Mouse (Mus musculus): Measurements from ENCODE around the gene Camk2n2. TPM values are rescaled to one million over a fixed set of nuclear protein-coding genes. Genes with fewer than 3 reads are reported as not detected.
A peak's percentile ranks its signal among the peaks of the same experiment; 100 is the strongest.

Camk2n2 gene
- polyA plus RNA-seq, 1 experiment from 2014 or later, result 44.2 TPM

DNA sequence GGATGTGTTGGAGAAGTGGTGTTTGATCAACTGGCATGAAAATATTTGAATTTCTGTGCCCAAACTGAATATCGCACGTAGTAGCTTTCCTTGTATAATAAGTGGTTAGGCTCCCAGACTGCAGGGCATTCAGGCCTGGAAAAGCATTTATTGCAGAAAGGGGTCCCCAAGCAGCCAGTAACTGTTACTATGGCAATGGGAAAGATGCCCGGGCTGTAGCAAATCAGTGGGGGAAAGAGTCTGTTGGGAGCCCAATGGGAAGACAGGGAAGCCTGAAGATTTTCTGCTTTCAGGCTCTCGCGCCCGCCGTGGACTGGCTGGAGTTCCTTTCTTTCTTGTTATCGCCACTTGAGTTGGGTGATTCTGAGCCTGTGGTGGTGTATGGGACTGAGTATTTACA, 17.3 kb upstream of the Camk2n2 start:
- 45% methylated on average over 8 of the region's 8 CpGs for WGBS
- peak; percentile 68; the same call in 1 of the 2 replicates for ATAC-seq
- Histone ChIP-seq H3K9ac (ENCODE audit: low read depth, low read length) (no peak overlapping the region), H3K27me3 (replicated peaks; ENCODE audit: control insufficient read depth, insufficient read depth, low read length) (no peaks in the 10 kb centered on the region), H3K4me3 (ENCODE audit: low read length) (no peak overlapping the region), H3K27ac (ENCODE audit: low read depth, low read length) (peak overlapping the region; percentile 59), H3K9me3 (ENCODE audit: control insufficient read depth, low read length) (no peaks in the 10 kb centered on the region), H3K36me3 (ENCODE audit: control insufficient read depth, insufficient read depth, low read length) (no peaks in the 10 kb centered on the region), H3K4me2 (ENCODE audit: low read length) (peak overlapping the region; percentile 18), H3K4me1 (ENCODE audit: control insufficient read depth, insufficient read depth, low read depth, low read length) (no peaks in the 10 kb centered on the region; the same call in 1 of the 2 replicates)

DNA sequence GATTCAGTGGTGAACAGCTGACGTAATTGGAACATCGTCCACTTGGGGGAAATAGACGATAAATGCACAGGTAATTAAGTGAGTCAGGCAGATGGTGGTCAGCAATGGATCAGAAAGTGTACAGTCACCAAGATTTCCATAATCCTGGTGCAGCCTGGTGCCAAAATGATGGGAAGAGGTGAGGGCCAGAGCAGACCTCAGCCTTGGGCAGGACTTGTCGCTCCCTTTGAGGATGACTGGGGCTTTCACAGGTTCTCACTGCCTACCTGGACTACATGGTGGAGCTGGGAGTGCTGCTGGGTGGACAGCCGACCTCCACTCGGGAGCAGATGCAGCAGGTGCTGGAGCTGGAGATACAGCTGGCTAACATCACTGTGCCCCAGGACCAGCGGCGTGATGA, 16.3 kb upstream of the Camk2n2 start:
- peaks cover 1% of the 10 kb centered on the region; the same call in 1 of the 2 replicates for H3K36me3 ChIP-seq (ENCODE audit: control insufficient read depth, insufficient read depth, low read length)
- no peak overlapping the region for H3K4me2 ChIP-seq (ENCODE audit: low read length)
- H3K9ac ChIP-seq (ENCODE audit: low read depth, low read length), result no peak overlapping the region
- no peaks in the 10 kb centered on the region for H3K27me3 ChIP-seq (replicated peaks; ENCODE audit: control insufficient read depth, insufficient read depth, low read length)
- no peak overlapping the region for H3K27ac ChIP-seq (ENCODE audit: low read depth, low read length)
- H3K9me3 ChIP-seq (ENCODE audit: control insufficient read depth, low read length), result no peaks in the 10 kb centered on the region
- WGBS, result 75% methylated on average over 8 of the region's 8 CpGs
- no peaks in the 10 kb centered on the region; the same call in 1 of the 2 replicates for H3K4me1 ChIP-seq (ENCODE audit: control insufficient read depth, insufficient read depth, low read depth, low read length)
- ATAC-seq, result no peak
- H3K4me3 ChIP-seq (ENCODE audit: low read length), result no peak overlapping the region

DNA sequence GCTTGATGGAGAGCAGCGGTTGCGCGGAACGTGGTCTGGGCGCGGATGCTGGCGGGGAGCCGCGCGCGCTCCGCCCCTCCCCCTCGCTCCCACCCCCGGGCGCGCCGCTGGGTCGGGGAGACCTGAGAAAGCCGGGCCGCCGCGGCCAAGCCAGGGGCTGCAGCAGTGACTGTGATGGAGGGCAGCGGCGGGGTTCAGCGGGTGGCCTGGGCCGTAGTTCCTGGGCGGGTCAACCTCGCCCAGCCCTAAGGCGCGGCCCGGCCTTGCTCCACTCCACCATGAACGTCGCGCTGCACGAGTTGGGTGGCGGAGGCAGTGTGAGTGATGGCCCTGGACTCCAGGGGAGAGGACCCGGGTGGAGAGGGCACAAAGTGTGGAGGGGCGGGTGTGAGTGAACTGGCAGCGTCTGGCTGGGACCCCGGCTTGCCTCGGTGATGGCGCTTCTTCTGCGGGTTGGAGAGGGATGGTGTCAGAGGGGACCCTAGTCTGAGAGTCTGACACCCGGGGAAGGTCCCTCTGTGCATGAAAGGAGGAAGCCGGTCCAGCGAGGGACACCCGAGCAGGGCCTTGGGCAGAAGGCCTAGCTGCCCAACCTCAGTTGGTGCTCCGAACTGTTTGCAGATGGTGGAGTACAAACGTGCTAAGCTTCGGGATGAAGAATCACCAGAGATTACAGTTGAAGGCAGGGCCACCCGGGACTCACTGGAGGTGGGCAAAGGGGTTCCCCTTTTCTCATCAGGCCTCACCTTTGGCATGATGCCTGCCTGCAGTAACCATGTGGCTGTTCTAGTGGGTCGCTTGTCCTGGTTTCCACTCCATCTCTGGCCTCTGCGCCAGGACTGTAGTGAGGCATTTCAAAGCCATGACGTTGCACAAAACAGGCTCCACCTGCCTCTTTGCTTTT, 8.9 kb upstream of the Camk2n2 start, which contains the start of gene Ece2:
Gene Ece2 (plus strand): TSS at position 98 of the 904 bp plus-strand sequence.
- H3K27me3 ChIP-seq (replicated peaks; ENCODE audit: control insufficient read depth, insufficient read depth, low read length), result no peaks in the 10 kb centered on the region
- 5% methylated on average over 53 of the region's 54 CpGs for WGBS
- peak within 1 kb of the TSS; percentile 87 for H3K9ac ChIP-seq (ENCODE audit: low read depth, low read length)
- H3K27ac ChIP-seq (ENCODE audit: low read depth, low read length), result peak within 1 kb of the TSS; percentile 76
- peak within 1 kb of the TSS; percentile 68 for H3K4me3 ChIP-seq (ENCODE audit: low read length)
- peak within 1 kb of the TSS; percentile 92 for H3K4me2 ChIP-seq (ENCODE audit: low read length)
- H3K4me1 ChIP-seq (ENCODE audit: control insufficient read depth, insufficient read depth, low read depth, low read length), result peaks cover 14% of the 10 kb centered on the region
- H3K9me3 ChIP-seq (ENCODE audit: control insufficient read depth, low read length), result no peaks in the 10 kb centered on the region
- ATAC-seq, result peak; percentile 65
- peaks cover 3% of the 10 kb centered on the region; the same call in 1 of the 2 replicates for H3K36me3 ChIP-seq (ENCODE audit: control insufficient read depth, insufficient read depth, low read length)

DNA sequence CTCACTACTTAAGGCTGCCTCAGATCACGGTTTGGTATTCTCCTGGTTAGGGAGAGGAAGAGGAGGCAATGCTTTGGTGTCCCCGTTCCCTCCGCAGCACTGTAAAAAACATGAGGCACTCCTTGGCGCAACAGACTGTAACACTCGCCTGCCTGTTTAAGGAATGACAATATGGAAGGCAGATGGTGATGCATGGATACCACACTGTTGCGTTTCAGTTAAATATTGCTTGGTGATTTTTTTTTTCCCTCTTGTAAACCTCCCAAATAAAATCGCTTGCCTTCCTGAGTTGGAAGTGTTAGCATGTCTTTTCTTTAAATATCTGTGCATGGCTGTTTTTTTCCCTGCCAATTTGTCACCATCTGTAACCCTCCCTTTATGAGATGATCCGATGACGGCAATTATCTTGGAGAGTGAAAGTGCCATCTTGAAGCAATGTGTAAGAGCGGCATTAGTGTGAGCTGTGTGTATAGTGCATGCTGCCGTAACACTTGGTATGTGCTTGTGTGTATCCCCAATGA, 7.8 kb upstream of the Camk2n2 start:
- H3K4me1 ChIP-seq (ENCODE audit: control insufficient read depth, insufficient read depth, low read depth, low read length), result peaks cover 14% of the 10 kb centered on the region
- H3K9ac ChIP-seq (ENCODE audit: low read depth, low read length), result peak overlapping the region; percentile 87; the same call in 1 of the 2 replicates
- peak overlapping the region; percentile 92 for H3K4me2 ChIP-seq (ENCODE audit: low read length)
- ATAC-seq, result 0 out of 2 replicates have a peak, but pooled peaks have one; percentile 25
- 43% methylated on average over 11 of the region's 11 CpGs for WGBS
- H3K4me3 ChIP-seq (ENCODE audit: low read length), result peak overlapping the region; percentile 68
- no peak overlapping the region for H3K27ac ChIP-seq (ENCODE audit: low read depth, low read length)
- no peaks in the 10 kb centered on the region for H3K9me3 ChIP-seq (ENCODE audit: control insufficient read depth, low read length)
- no peaks in the 10 kb centered on the region for H3K27me3 ChIP-seq (replicated peaks; ENCODE audit: control insufficient read depth, insufficient read depth, low read length)
- H3K36me3 ChIP-seq (ENCODE audit: control insufficient read depth, insufficient read depth, low read length), result peaks cover 3% of the 10 kb centered on the region; the same call in 1 of the 2 replicates

DNA sequence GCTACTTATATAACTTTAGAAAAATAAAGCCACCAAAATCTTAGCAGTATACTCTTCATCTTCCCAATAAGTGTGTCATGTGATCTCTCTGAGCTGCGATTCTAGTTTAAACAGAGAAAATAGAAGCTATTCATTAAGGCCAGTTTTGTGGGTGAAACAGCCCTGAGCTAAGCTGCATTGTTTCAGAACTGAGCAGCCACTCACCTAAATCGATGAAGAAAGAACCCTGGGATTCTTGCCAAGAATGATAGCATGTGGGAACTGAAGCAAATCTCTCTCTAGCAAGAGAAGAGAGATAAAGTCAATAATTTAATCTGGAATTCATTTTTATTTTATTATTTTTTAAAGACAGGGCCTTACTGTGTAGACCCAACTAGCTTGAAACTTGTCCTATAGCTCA, 2.1 kb upstream of the Camk2n2 start:
- Histone ChIP-seq H3K9me3 (ENCODE audit: control insufficient read depth, low read length) (no peaks in the 10 kb centered on the region), H3K4me1 (ENCODE audit: control insufficient read depth, insufficient read depth, low read depth, low read length) (peaks cover 16% of the 10 kb centered on the region), H3K27me3 (replicated peaks; ENCODE audit: control insufficient read depth, insufficient read depth, low read length) (no peaks in the 10 kb centered on the region), H3K27ac (ENCODE audit: low read depth, low read length) (no peak overlapping the region), H3K4me2 (ENCODE audit: low read length) (no peak overlapping the region; the same call in 1 of the 2 replicates), H3K4me3 (ENCODE audit: low read length) (no peak overlapping the region), H3K9ac (ENCODE audit: low read depth, low read length) (no peak overlapping the region), H3K36me3 (ENCODE audit: control insufficient read depth, insufficient read depth, low read length) (no peaks in the 10 kb centered on the region)
- no peak for ATAC-seq
- 33% methylated on average over 2 of the region's 2 CpGs for whole genome bisulfite sequencing

DNA sequence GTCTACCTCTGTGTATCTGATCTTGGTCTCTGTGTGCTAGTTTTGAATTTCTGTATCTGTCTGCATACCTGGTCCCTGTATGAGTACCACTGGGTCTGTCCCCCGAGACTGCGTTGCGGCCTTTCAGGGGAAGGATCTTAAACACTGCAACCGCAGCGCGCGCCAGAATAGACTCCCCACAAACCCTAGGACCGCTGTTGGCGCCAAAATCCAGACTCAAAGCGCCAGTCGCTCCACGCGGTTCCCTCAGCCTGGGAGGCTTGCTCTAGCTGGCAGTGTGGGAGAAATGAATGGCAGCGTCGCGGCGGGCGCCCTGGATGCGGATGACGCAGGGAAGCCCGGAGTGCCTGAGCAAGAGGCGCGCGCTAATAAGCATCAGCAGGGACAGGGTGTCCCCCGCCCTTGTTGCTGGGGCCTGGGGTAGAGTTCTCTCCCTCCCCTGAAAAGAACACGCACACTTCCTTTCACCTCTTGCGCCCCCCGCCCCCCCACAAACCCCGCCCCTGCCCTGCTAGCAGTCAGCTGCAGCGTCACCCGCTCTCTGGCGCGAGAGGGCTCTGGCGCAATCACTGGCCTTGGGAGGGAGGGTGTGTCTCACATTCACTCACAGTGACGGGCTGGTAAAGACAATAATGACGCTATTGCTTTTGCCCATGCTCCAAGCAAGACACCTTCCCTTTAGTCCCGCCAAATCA, 1.1 kb upstream of the Camk2n2 start:
- no peaks in the 10 kb centered on the region for H3K36me3 ChIP-seq (ENCODE audit: control insufficient read depth, insufficient read depth, low read length)
- H3K9ac ChIP-seq (ENCODE audit: low read depth, low read length), result peak overlapping the region; percentile 81
- no peaks in the 10 kb centered on the region for H3K9me3 ChIP-seq (ENCODE audit: control insufficient read depth, low read length)
- H3K27ac ChIP-seq (ENCODE audit: low read depth, low read length), result peak overlapping the region; percentile 97
- peak; percentile 72 for ATAC-seq
- H3K4me3 ChIP-seq (ENCODE audit: low read length), result peak overlapping the region; percentile 91
- H3K4me1 ChIP-seq (ENCODE audit: control insufficient read depth, insufficient read depth, low read depth, low read length), result peaks cover 16% of the 10 kb centered on the region
- no peaks in the 10 kb centered on the region for H3K27me3 ChIP-seq (replicated peaks; ENCODE audit: control insufficient read depth, insufficient read depth, low read length)
- H3K4me2 ChIP-seq (ENCODE audit: low read length), result peak overlapping the region; percentile 72
- WGBS, result 1% methylated on average over 32 of the region's 37 CpGs

DNA sequence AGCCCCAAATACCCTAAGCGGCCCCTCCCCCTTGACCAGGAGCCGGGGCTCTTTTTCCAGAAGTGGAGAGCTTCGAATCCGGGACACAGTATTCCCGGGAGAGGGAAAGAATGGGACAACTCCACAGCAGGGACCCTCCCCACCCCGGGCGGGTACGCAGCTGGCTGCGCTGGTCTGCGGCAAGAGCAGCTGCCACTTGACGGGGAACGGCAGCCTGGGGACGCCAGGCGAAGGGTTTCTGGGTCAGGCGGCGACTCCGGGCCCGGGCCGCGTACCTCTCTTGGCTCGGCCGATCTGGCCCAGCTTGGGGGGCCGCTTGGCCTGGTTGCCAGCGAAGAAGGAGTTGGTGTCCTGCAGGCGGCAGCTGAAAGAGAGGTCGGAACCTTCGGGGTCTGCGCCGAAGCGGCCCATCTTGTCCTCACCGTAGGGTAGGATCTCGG, 316 bp downstream of the Camk2n2 start:
- Histone ChIP-seq H3K36me3 (ENCODE audit: control insufficient read depth, insufficient read depth, low read length) (no peaks in the 10 kb centered on the region), H3K4me3 (ENCODE audit: low read length) (peak overlapping the region; percentile 91), H3K27ac (ENCODE audit: low read depth, low read length) (peak overlapping the region; percentile 97), H3K4me1 (ENCODE audit: control insufficient read depth, insufficient read depth, low read depth, low read length) (peaks cover 16% of the 10 kb centered on the region), H3K27me3 (replicated peaks; ENCODE audit: control insufficient read depth, insufficient read depth, low read length) (no peaks in the 10 kb centered on the region), H3K9ac (ENCODE audit: low read depth, low read length) (peak overlapping the region; percentile 81), H3K4me2 (ENCODE audit: low read length) (peak overlapping the region; percentile 72), H3K9me3 (ENCODE audit: control insufficient read depth, low read length) (no peaks in the 10 kb centered on the region)
- peak; percentile 4 for ATAC-seq
- WGBS, result 0% methylated on average over 31 of the region's 32 CpGs

DNA sequence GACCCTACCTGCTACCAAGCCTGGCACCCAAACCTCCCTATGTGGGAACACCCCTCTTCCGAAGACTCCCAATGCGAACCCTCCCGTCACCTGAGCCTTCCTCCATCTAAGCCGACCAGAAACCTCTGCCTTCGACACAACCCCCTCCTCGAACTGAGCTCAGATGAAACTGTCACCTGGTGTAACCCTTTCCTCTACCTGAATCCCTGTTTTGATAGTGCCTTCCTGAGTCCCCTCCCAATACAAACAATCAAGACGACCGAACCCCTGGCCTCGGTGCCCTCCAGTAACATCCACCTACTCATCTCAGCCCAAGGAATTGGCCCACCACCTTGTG, 720 bp downstream of the Camk2n2 start:
- peak overlapping the region; percentile 97 for H3K27ac ChIP-seq (ENCODE audit: low read depth, low read length)
- H3K4me2 ChIP-seq (ENCODE audit: low read length), result peak overlapping the region; percentile 72
- no peaks in the 10 kb centered on the region for H3K9me3 ChIP-seq (ENCODE audit: control insufficient read depth, low read length)
- H3K4me3 ChIP-seq (ENCODE audit: low read length), result peak overlapping the region; percentile 91
- peak overlapping the region; percentile 81 for H3K9ac ChIP-seq (ENCODE audit: low read depth, low read length)
- peaks cover 16% of the 10 kb centered on the region for H3K4me1 ChIP-seq (ENCODE audit: control insufficient read depth, insufficient read depth, low read depth, low read length)
- peak; percentile 4; the same call in 1 of the 2 replicates for ATAC-seq
- H3K36me3 ChIP-seq (ENCODE audit: control insufficient read depth, insufficient read depth, low read length), result no peaks in the 10 kb centered on the region
- WGBS, result under 1% methylated on average over 9 of the region's 9 CpGs
- H3K27me3 ChIP-seq (replicated peaks; ENCODE audit: control insufficient read depth, insufficient read depth, low read length), result no peaks in the 10 kb centered on the region
